Mouse (Mus musculus) midbrain, embryonic 11.5 days (tissue): ENCODE measurements around the gene Prm3. TPM values are rescaled to one million over a fixed set of nuclear protein-coding genes. Genes with fewer than 3 reads are reported as not detected.

ENCODE experiments used
- ATAC-seq: fragments of 200-750 bp; cut with Nextera tagmentation; 2 replicates; pipeline ENCODE4 v1.8.0; 2017; ENCODE audit warnings: moderate TSS enrichment, moderate library complexity; ENCODE audit not compliant: low FRiP score
- DNase-seq: peaks from one replicate; pipeline ENCODE4 v3.0.0; 2015; ENCODE audit warnings: low spot score; ENCODE audit errors: missing footprints
- H3K27ac ChIP-seq: fragments of 300-500 bp; sonication (generic); 2 replicates; pipeline ENCODE4 v1.5.1; 2014; ENCODE audit warnings: low read depth, low read length
- H3K27me3 ChIP-seq: fragments of 300-500 bp; sonication (generic); 2 replicates; pipeline ENCODE4 v1.6.1; 2014; ENCODE audit warnings: mild to moderate bottlenecking, low read length, moderate library complexity, mixed read lengths; ENCODE audit not compliant: control insufficient read depth, insufficient read depth
- H3K36me3 ChIP-seq: fragments of 300-500 bp; sonication (generic); 2 replicates; pipeline ENCODE4 v1.6.1; 2014; ENCODE audit warnings: mild to moderate bottlenecking, low read length, moderate library complexity, mixed read lengths; ENCODE audit not compliant: control insufficient read depth, insufficient read depth
- H3K4me1 ChIP-seq: fragments of 300-500 bp; sonication (generic); 2 replicates; pipeline ENCODE4 v1.6.1; 2014; ENCODE audit warnings: low read length; ENCODE audit not compliant: control insufficient read depth, insufficient read depth
- H3K4me2 ChIP-seq: fragments of 300-500 bp; sonication (generic); 2 replicates; pipeline ENCODE4 v1.6.1; 2014; ENCODE audit warnings: mild to moderate bottlenecking, moderate library complexity
- H3K4me3 ChIP-seq: fragments of 300-500 bp; sonication (generic); 2 replicates; pipeline ENCODE4 v1.5.1; 2014; ENCODE audit warnings: low read depth, low read length
- H3K9ac ChIP-seq: fragments of 300-500 bp; sonication (generic); 2 replicates; pipeline ENCODE4 v1.6.1; 2014; ENCODE audit warnings: low read length
- H3K9me3 ChIP-seq: fragments of 300-500 bp; sonication (generic); 2 replicates; pipeline ENCODE4 v1.6.1; 2016; ENCODE audit warnings: low read length; ENCODE audit not compliant: control insufficient read depth
- WGBS: fragments of 180-500 bp; shearing (Covaris S2); extraction: QIAGEN DNeasy Blood & Tissue Kit; methylation state at CpG from one replicate; pipeline ENCODE4 v1.1.7; 2014; 5-methylcytosine and 5-hydroxymethylcytosine counted together
- polyA plus RNA-seq: library from polyadenylated mRNA; unstranded; fragments of >200 nt; fragmentation: Nextera tagmentation; extraction: Ambion mirVana; gene quantifications from 2 replicates; pipeline ENCODE4 v1.2.1, GENCODE M21; 2014

Gene Prm3
- polyA plus RNA-seq, 1 experiment from 2014 or later, result not detected

DNA sequence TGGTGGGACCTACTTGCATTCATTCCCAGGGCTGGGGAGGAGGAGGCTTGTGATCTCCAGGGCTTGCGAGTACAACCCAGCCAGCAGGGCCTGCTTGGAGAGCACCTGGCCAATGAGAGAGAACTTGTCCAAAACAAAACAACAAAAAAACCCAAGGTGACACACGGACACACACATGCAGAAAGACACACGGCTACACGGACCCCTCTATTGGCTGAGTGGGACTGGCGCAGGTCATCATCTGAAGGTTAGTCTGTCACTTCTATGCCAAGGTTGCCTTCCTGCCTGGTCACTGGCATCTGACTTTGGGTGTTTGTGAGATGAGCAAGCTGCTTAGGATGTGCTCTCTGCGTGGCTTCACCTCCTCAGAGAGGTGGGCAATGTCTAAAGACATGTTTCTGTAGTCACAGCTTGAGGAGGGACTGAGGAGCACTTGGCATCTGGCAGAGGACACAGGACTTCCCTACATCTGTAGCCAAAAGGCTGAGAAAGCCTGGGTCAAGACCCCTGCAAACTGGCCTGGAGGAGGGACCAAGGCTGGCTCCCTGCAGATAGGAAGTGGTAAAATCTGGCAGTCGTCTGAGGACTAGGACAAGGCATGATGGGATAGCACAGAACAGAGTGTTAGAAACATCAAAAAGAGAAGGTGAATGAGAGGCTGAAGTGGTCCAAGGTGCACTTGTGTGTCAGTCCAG is 37.2 kb upstream of the Prm3 start:
- no peak overlapping the region for H3K4me2 ChIP-seq
- H3K4me1 ChIP-seq, result no peaks in the 10 kb centered on the region
- no peak for DNase-seq
- no peak overlapping the region for H3K9ac ChIP-seq
- no peaks in the 10 kb centered on the region for H3K27me3 ChIP-seq
- H3K9me3 ChIP-seq, result no peaks in the 10 kb centered on the region
- WGBS, result 88% methylated on average over 7 of the region's 7 CpGs
- no peak for ATAC-seq
- H3K27ac ChIP-seq, result no peak overlapping the region
- no peak overlapping the region for H3K4me3 ChIP-seq
- H3K36me3 ChIP-seq, result no peaks in the 10 kb centered on the region

DNA sequence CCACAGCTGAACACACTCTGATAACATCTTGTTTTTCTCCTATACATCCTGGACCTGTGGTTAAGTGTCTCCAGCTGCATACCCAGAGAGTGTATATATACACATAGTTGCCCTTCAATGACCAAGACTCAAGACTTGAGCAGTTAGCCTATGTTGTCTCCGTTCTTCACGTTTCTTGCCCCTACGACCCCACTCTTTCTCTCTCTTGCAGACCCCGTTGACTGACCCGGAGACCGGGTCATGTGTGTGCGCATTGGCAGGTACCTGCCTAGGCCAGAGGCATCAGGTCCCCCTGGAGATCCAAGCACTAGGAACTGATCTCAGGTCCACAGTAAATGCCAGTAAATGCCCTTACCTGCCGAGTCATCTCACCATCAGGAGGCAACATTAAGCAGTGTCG is 36.6 kb upstream of the Prm3 start:
- H3K9ac ChIP-seq, result no peak overlapping the region
- no peaks in the 10 kb centered on the region for H3K27me3 ChIP-seq
- H3K36me3 ChIP-seq, result no peaks in the 10 kb centered on the region
- no peaks in the 10 kb centered on the region for H3K4me1 ChIP-seq
- H3K4me3 ChIP-seq, result no peak overlapping the region
- no peaks in the 10 kb centered on the region for H3K9me3 ChIP-seq
- no peak overlapping the region for H3K27ac ChIP-seq
- ATAC-seq, result no peak
- H3K4me2 ChIP-seq, result no peak overlapping the region
- DNase-seq, result no peak
- 85% methylated on average over 9 of the region's 9 CpGs for WGBS

DNA sequence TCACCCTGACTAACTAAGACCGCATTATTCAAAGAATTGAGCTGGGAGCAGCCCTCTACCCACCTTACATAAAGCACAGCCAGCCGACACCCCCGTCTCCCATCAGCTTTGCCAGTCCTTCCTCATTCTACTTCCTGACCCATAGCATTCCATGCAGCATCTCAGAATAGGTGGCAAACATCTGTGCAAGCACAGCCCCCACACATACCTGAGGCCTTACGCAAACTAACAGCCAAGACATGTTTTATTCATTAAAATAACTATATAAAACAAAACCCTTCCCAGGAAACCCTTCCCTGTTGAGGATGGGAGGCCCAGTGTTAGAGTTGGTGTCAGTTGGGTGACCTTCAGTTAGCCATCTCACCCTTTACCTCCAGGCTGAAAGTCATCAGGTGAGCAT is 35.1 kb upstream of the Prm3 start:
- H3K4me2 ChIP-seq, result no peak overlapping the region
- ATAC-seq (no peak), DNase-seq (no peak)
- no peaks in the 10 kb centered on the region for H3K9me3 ChIP-seq
- 93% methylated on average over 4 of the region's 4 CpGs for WGBS
- H3K9ac ChIP-seq, result no peak overlapping the region
- no peaks in the 10 kb centered on the region for H3K4me1 ChIP-seq
- no peaks in the 10 kb centered on the region for H3K27me3 ChIP-seq
- no peak overlapping the region for H3K4me3 ChIP-seq
- no peaks in the 10 kb centered on the region for H3K36me3 ChIP-seq
- H3K27ac ChIP-seq, result no peak overlapping the region

DNA sequence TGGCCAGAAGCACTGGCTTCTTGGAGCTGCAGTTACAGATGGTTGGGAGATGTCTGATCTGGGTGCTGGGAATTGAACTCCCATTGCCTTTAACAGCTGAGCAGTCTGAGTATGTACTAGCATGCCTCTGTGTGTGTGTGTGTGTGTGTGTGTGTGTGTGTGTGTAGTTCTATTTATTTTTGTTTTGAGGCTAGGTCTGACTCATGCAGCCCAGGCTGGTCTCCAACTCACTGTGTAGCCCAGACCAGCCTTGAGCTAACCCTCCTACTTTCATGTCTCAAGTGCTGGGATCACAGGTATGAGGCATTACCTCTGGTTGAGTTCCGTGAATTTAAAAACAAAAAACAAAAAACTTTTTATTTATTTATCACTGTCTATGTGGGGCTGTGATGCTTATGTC is 33.8 kb upstream of the Prm3 start:
- 86% methylated on average over 1 of the region's 1 CpGs for WGBS

DNA sequence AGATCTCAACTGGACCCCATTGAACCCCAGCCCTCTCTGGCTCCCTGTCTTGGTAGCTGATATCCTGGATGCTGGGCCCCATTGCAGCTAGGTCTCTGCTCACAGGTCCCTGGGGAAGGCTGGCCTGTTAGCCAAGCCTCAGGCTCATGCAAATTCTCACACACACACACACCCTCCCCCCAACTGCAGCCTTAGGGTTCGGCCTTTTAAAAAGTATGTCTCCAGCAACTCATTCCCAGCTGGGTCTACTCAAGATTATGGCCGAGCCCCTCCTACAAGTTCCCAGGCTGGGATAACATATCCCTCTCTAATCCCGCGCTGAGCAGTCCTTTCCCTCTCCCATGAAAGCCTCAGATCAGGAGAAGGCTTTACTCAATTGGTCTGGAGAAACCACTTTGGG is 30.7 kb upstream of the Prm3 start:
- no peaks in the 10 kb centered on the region for H3K4me1 ChIP-seq
- ATAC-seq (no peak), DNase-seq (no peak)
- no peak overlapping the region for H3K9ac ChIP-seq
- no peak overlapping the region for H3K4me3 ChIP-seq
- 58% methylated on average over 4 of the region's 4 CpGs for WGBS
- H3K27ac ChIP-seq, result no peak overlapping the region
- no peak overlapping the region for H3K4me2 ChIP-seq
- H3K36me3 ChIP-seq, result no peaks in the 10 kb centered on the region
- no peaks in the 10 kb centered on the region for H3K27me3 ChIP-seq
- no peaks in the 10 kb centered on the region for H3K9me3 ChIP-seq

More for the DNA sequence above, 33.8 kb upstream of the Prm3 start:
- Histone ChIP-seq H3K27me3 (no peaks in the 10 kb centered on the region), H3K4me3 (no peak overlapping the region), H3K9me3 (no peaks in the 10 kb centered on the region), H3K4me1 (no peaks in the 10 kb centered on the region), H3K36me3 (no peaks in the 10 kb centered on the region), H3K4me2 (no peak overlapping the region), H3K27ac (no peak overlapping the region), H3K9ac (no peak overlapping the region)
- ATAC-seq (no peak), DNase-seq (no peak)

DNA sequence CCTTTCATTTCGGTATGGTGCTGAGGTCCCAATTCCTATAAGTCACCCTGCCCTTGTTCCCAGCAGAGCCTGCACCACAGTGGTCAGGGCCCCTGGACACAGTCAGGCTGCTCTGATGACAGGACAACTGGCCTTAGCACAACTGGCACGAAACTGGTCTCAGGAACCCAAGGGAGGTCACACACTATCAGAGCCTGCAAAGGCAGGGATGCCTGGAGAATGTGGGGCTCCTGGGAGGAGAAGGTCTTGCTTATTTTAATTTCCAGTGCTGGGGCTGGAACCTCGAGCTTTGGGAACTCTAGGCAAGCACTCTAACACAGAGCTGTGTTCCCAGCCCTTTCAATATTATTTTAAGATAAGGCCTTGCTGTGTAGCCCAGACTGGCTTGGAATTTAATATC is 29.3 kb upstream of the Prm3 start:
- Histone ChIP-seq H3K27ac (no peak overlapping the region), H3K36me3 (no peaks in the 10 kb centered on the region), H3K9me3 (no peaks in the 10 kb centered on the region), H3K4me1 (no peaks in the 10 kb centered on the region), H3K4me2 (no peak overlapping the region), H3K9ac (no peak overlapping the region), H3K4me3 (no peak overlapping the region), H3K27me3 (no peaks in the 10 kb centered on the region)
- no peak for ATAC-seq
- DNase-seq, result no peak
- WGBS, result 72% methylated on average over 3 of the region's 3 CpGs

DNA sequence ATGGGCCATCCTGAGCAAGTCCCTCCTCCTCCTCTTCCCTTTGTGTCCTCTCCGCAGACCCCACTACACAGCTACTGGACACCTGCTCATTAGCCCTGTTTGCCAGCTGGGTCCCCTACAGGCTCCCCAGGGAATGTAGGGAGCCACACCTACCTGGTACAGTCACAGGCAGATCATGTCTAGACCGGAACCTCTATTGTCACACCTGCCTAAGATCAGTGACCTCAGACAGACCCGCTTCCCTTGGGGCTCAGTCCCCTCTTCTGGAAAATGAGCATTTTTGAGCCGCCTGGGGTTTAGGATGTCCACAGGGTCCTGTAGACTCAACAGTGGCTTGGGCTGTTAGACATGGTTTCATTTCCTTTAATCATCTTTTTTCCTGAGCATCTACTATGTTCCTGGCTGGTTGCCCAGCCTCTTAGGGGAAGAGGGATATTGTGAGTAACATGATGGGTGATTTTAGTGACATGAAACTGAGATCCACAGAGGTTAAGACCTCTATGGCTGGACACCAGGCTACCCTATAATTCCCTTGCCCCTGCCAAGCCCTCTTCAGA is 27.9 kb upstream of the Prm3 start:
- no peak overlapping the region for H3K9ac ChIP-seq
- no peaks in the 10 kb centered on the region for H3K36me3 ChIP-seq
- no peak overlapping the region for H3K4me2 ChIP-seq
- no peak overlapping the region for H3K4me3 ChIP-seq
- no peak for DNase-seq
- no peak for ATAC-seq
- H3K9me3 ChIP-seq, result no peaks in the 10 kb centered on the region
- H3K4me1 ChIP-seq, result no peaks in the 10 kb centered on the region
- 90% methylated on average over 4 of the region's 4 CpGs for WGBS
- H3K27me3 ChIP-seq, result no peaks in the 10 kb centered on the region
- no peak overlapping the region for H3K27ac ChIP-seq

DNA sequence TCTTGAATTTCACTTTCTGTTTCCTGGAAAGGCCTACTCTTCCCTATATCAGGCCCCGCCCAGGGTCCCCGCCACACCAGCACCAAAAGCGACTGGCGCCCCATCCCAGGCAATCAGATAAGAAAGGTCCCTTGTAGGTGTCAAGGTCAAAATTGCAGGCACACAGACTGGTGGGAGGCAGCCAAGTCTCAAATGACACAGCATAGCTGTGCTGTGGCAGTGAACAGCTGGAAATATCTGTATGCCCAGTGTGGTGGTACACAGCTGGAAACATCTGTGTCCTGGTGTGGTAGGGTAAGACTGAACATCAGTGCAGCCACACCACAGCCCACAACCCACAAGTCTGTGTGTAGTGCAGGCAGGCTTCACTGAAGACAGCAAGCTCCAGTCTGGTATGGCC is 24.1 kb upstream of the Prm3 start:
- ATAC-seq (no peak), DNase-seq (no peak)
- Histone ChIP-seq H3K4me3 (no peak overlapping the region), H3K36me3 (no peaks in the 10 kb centered on the region), H3K9me3 (no peaks in the 10 kb centered on the region), H3K9ac (no peak overlapping the region), H3K27ac (no peak overlapping the region), H3K4me2 (no peak overlapping the region), H3K4me1 (no peaks in the 10 kb centered on the region), H3K27me3 (no peaks in the 10 kb centered on the region)
- 92% methylated on average over 4 of the region's 4 CpGs for WGBS

DNA sequence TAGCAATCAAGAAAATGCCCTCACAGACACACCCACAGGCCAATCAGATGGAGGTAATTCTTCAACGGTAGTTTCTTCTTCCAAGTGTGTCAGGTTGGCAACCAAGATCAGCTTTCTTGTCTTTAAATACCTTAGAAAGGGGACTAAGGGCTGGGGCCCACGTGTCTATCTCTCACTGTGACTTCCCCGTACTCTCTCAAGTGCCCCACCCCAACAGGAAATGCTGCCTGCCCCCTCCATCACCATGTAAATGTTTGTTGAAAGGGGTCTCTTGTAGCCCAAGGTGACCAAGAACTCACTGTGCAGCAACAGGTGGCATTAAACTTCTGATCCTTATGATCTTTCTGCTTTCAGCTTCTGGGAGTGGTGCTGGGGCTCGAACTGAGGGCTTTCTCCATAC is 23.0 kb upstream of the Prm3 start:
- Histone ChIP-seq H3K4me2 (no peak overlapping the region), H3K4me3 (no peak overlapping the region), H3K9ac (no peak overlapping the region), H3K27me3 (no peaks in the 10 kb centered on the region), H3K4me1 (no peaks in the 10 kb centered on the region), H3K27ac (no peak overlapping the region), H3K9me3 (no peaks in the 10 kb centered on the region), H3K36me3 (no peaks in the 10 kb centered on the region)
- 81% methylated on average over 4 of the region's 4 CpGs for WGBS
- DNase-seq (no peak), ATAC-seq (no peak)
